Mouse (Mus musculus) Patski (cell line): ENCODE results near the gene Gatad2b. TPM values are rescaled to one million over a fixed set of nuclear protein-coding genes. Genes with fewer than 3 reads are reported as not detected.

Experiments
- ATAC-seq: fragments of 100-300 bp; one replicate; pipeline ENCODE4 v1.8.0; 2021
- CTCF ChIA-PET: fragments of 350-600 bp; sonication (Branson Sonifier 250); formaldehyde crosslinking; loops from one replicate; lab custom pipeline; 2022; ENCODE audit warnings: inconsistent platforms; lab: Charles Lee
- POLR2A ChIA-PET: fragments of 350-600 bp; sonication (Branson Sonifier 250); formaldehyde crosslinking; loops from one replicate; lab custom pipeline; 2022; ENCODE audit warnings: antibody characterized with exemption, inconsistent platforms; lab: Charles Lee
- DNase-seq: peaks from one replicate; pipeline ENCODE4 v3.0.0-alpha.2; 2011; ENCODE audit warnings: low read depth, low spot score
- H3K27me3 ChIP-seq: fragments of 371-371 bp; one replicate; pipeline ENCODE4 v1.5.1; 2021
- CTCF ChIP-seq: fragments of 100-300 bp; IDR thresholded peaks from one replicate; pipeline ENCODE4 v1.5.1; 2021
- in situ Hi-C: fragments of 300-500 bp; cut with MboI; formaldehyde crosslinking; loops from 3 replicates; pipeline ENCODE4 v1.11.1; 2018; ENCODE audit warnings: low pct_unique_long_range_greater_than_20kb, mixed read lengths
- polyA plus RNA-seq: library from polyadenylated mRNA; unstranded; gene quantifications from one replicate; pipeline ENCODE4 v1.2.3, GENCODE M21; 2021

Gatad2b gene
- polyA plus RNA-seq, 1 experiment from 2014 or later = 40.8 TPM

- DNase-seq (no peak), ATAC-seq (no peak)
- ChIA-PET POLR2A (no interaction called here), CTCF (interaction anchor here (1.0 to 2.6 kb wide), 6 partner anchors 11 to 130 kb away, joined by 3 to 9 read pairs (median 4); no protein-coding TSS in a partner anchor)
- no peaks in the 10 kb centered on the region for H3K27me3 ChIP-seq
- TF ChIP-seq CTCF = no peak
- in situ Hi-C loops = no loop called here
Measured at GRCm38 (mm10) chr3:90395629-90396028, 102.7 kb downstream of the Gatad2b start.

- DNase-seq = no peak
- ATAC-seq = no peak
- TF ChIP-seq CTCF = no peak
- H3K27me3 ChIP-seq = no peaks in the 10 kb centered on the region
- ChIA-PET POLR2A (interaction anchor here (1.0 to 1.2 kb wide), 2 partner anchors 8 to 9 kb away, joined by 3 to 5 read pairs; no protein-coding TSS in a partner anchor), CTCF (no interaction called here)
- in situ Hi-C loops = no loop called here
Measured at GRCm38 (mm10) chr3:90400993-90401392, 108.0 kb downstream of the Gatad2b start.

- POLR2A ChIA-PET = interaction anchor here (0.6 to 1.2 kb wide), 2 partner anchors 11 to 343 kb away, joined by 3 to 6 read pairs; no protein-coding TSS in a partner anchor
- ATAC-seq (no peak), DNase-seq (no peak)
- CTCF ChIA-PET = interaction anchor here (1.7 kb wide), 1 partner anchor 8 kb away, joined by 8 read pairs; no protein-coding TSS in a partner anchor
- no peak for TF ChIP-seq CTCF
- in situ Hi-C loops = no loop called here
- H3K27me3 ChIP-seq = no peaks in the 10 kb centered on the region
Measured at GRCm38 (mm10) chr3:90404121-90404520, 111.1 kb downstream of the Gatad2b start.

GRCm38 (mm10) chr3:90404609-90405008, 111.6 kb downstream of the Gatad2b start:
- no peak for TF ChIP-seq CTCF
- no peak for ATAC-seq
- ChIA-PET POLR2A (interaction anchor here (0.6 to 1.2 kb wide), 3 partner anchors 12 to 342 kb away, joined by 3 to 6 read pairs (median 3); partner anchors contain the start of gene Ints3), CTCF (interaction anchor here (0.8 to 12.9 kb wide), 3 partner anchors 11 to 64 kb away, joined by 3 to 100 read pairs (median 5); no protein-coding TSS in a partner anchor)
- DNase-seq = no peak
- in situ Hi-C loops = no loop called here
- no peaks in the 10 kb centered on the region for H3K27me3 ChIP-seq

GRCm38 (mm10) chr3:90406414-90406813, 113.4 kb downstream of the Gatad2b start:
- CTCF ChIA-PET = interaction anchor here (2.1 to 12.9 kb wide), 3 partner anchors 8 to 63 kb away, joined by 8 to 100 read pairs (median 9); no protein-coding TSS in a partner anchor
- no peak for TF ChIP-seq CTCF
- DNase-seq (no peak), ATAC-seq (no peak)
- POLR2A ChIA-PET = no interaction called here
- in situ Hi-C loops = no loop called here
- no peaks in the 10 kb centered on the region for H3K27me3 ChIP-seq

- no peak for TF ChIP-seq CTCF
- no peaks in the 10 kb centered on the region for H3K27me3 ChIP-seq
- in situ Hi-C loops = no loop called here
- DNase-seq (no peak), ATAC-seq (no peak)
- CTCF ChIA-PET = interaction anchor here (1.0 to 12.9 kb wide), 5 partner anchors 11 to 60 kb away, joined by 3 to 100 read pairs (median 4); no protein-coding TSS in a partner anchor
- POLR2A ChIA-PET = interaction anchor here (1.0 kb wide), 1 partner anchor 8 kb away, joined by 5 read pairs; no protein-coding TSS in a partner anchor
Measured at GRCm38 (mm10) chr3:90408721-90409120, 115.7 kb downstream of the Gatad2b start.

GRCm38 (mm10) chr3:90412312-90413010, 119.5 kb downstream of the Gatad2b start:
- in situ Hi-C loops = loop anchor here (10.0 kb wide), 1 partner anchor 292 kb away; no protein-coding TSS in a partner anchor
- ChIA-PET CTCF (interaction anchor here (0.7 to 12.9 kb wide), 21 partner anchors 8 to 297 kb away, joined by 3 to 100 read pairs (median 5); partner anchors contain the start of gene Npr1), POLR2A (interaction anchor here (1.1 kb wide), 1 partner anchor 54 kb away, joined by 6 read pairs; no protein-coding TSS in a partner anchor)
- DNase-seq (no peak), ATAC-seq (peak; percentile 47)
- no peaks in the 10 kb centered on the region for H3K27me3 ChIP-seq
- peak; percentile 99 for TF ChIP-seq CTCF

- POLR2A ChIA-PET = interaction anchor here (1.1 kb wide), 1 partner anchor 53 kb away, joined by 6 read pairs; no protein-coding TSS in a partner anchor
- in situ Hi-C loops = loop anchor here (10.0 kb wide), 1 partner anchor 292 kb away; no protein-coding TSS in a partner anchor
Measured at GRCm38 (mm10) chr3:90413011-90413396, 120.0 kb downstream of the Gatad2b start.

More at GRCm38 (mm10) chr3:90413011-90413396, 120.0 kb downstream of the Gatad2b start:
- no peak for TF ChIP-seq CTCF
- no peaks in the 10 kb centered on the region for H3K27me3 ChIP-seq
- ATAC-seq (no peak), DNase-seq (no peak)
- CTCF ChIA-PET = interaction anchor here (0.7 to 12.9 kb wide), 17 partner anchors 10 to 296 kb away, joined by 3 to 100 read pairs (median 5); partner anchors contain the start of gene Npr1

Other genes starting within 250 kb of the Gatad2b start
- gene 4933434E20Rik, start 241.5 kb upstream of the Gatad2b start, polyA plus RNA-seq = 182 TPM
- gene Ubap2l, start 240.6 kb upstream of the Gatad2b start, polyA plus RNA-seq = 232 TPM
- gene Tpm3, start 220.5 kb upstream of the Gatad2b start, polyA plus RNA-seq = 501 TPM
- gene Nup210l, start 189.0 kb upstream of the Gatad2b start, polyA plus RNA-seq = 0.46 TPM
- 2,084 TPM for gene Rps27, start 79.5 kb upstream of the Gatad2b start, polyA plus RNA-seq
- 66.8 TPM for gene Rab13, start 79.5 kb upstream of the Gatad2b start, polyA plus RNA-seq
- 108 TPM for gene Jtb, start 61.6 kb upstream of the Gatad2b start, polyA plus RNA-seq
- gene Creb3l4, start 49.7 kb upstream of the Gatad2b start, polyA plus RNA-seq = 1.1 TPM
- gene Slc39a1, start 45.0 kb upstream of the Gatad2b start, polyA plus RNA-seq = 243 TPM
- gene Crtc2, start 39.0 kb upstream of the Gatad2b start, polyA plus RNA-seq = 77.0 TPM
- gene Dennd4b, start 28.0 kb upstream of the Gatad2b start, polyA plus RNA-seq = 14.1 TPM
- 2.9 TPM for gene Slc27a3, start 96.8 kb downstream of the Gatad2b start, polyA plus RNA-seq
- gene Ints3, start 140.4 kb downstream of the Gatad2b start, polyA plus RNA-seq = 77.8 TPM
- gene Npr1, start 172.7 kb downstream of the Gatad2b start, polyA plus RNA-seq = 5.3 TPM
- 129 TPM for gene Ilf2, start 182.9 kb downstream of the Gatad2b start, polyA plus RNA-seq
- gene Snapin, start 197.9 kb downstream of the Gatad2b start, polyA plus RNA-seq = 104 TPM
- 145 TPM for gene Chtop, start 216.3 kb downstream of the Gatad2b start, polyA plus RNA-seq
- gene S100a1, start 221.2 kb downstream of the Gatad2b start, polyA plus RNA-seq = 190 TPM
- 54.3 TPM for gene S100a13, start 221.3 kb downstream of the Gatad2b start, polyA plus RNA-seq
- gene S100a14, start 233.7 kb downstream of the Gatad2b start, polyA plus RNA-seq = 0.19 TPM
- gene S100a16, start 244.1 kb downstream of the Gatad2b start, polyA plus RNA-seq = 164 TPM